Mouse (Mus musculus): ENCODE data around the gene Trmt2a. TPM values are rescaled to one million over a fixed set of nuclear protein-coding genes. Genes with fewer than 3 reads are reported as not detected.

The Trmt2a gene
- total and polyA plus RNA-seq, 3 experiments: 155 to 252 (median 196) TPM

DNA sequence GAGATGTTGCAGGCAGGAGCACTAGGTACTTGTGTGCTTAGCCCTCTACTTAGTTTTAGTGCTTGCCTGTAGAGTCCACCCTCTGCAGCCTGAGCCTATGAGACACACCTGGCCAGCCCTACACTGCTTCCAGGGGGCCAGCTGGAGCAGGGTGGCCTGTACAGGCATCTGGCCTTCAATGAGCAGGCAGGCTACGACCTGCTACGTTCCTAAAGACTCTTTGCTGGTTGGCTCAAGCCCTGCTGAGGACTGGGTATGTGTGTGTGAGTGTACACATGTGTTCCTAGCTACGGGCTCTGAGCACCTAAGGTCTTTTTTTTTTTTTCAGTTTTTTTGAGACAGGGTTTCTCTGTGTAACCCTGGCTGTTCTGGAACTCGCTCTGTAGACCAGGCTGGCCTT is 17.0 kb upstream of the Trmt2a start:
- no peak for DNase-seq (ENCODE audit: extremely low read depth)
- Histone ChIP-seq H3K27ac (ENCODE audit: insufficient read depth, low read depth) (no peak overlapping the region), H3K4me2 (ENCODE audit: insufficient read depth, low read depth, poor library complexity, severe bottlenecking) (no peak overlapping the region), H3K9me3 (replicated peaks; ENCODE audit: low read length) (no peaks in the 10 kb centered on the region), H3K79me2 (replicated peaks; ENCODE audit: control insufficient read depth, extremely low read depth, insufficient read depth, poor library complexity, severe bottlenecking) (no peaks in the 10 kb centered on the region), H3K4me1 (ENCODE audit: control insufficient read depth in 1 of 2, insufficient read depth in 2 of 2) (peaks cover 32 to 72% of the 10 kb centered on the region in 2 experiments), H3K4me3 (replicated peaks in 1 of 3; ENCODE audit: low read depth in 2 of 3, low read length in 2 of 3, poor library complexity in 1 of 3) (no peak overlapping the region), H3K36me3 (replicated peaks in 1 of 2; ENCODE audit: control insufficient read depth in 1 of 2, insufficient read depth in 1 of 2, low read length in 1 of 2) (peaks cover 26 to 49% of the 10 kb centered on the region in 2 experiments), H3K9ac (ENCODE audit: insufficient read depth, low read depth) (no peak overlapping the region), H3K27me3 (replicated peaks) (no peaks in the 10 kb centered on the region)
- in situ Hi-C loops (cut with MboI; ENCODE audit: low pct_ligation_motif_present, low pct_unique_long_range_greater_than_20kb, low sequenced_read_pairs) (no loop called here), dilution Hi-C loops (cut with MboI; ENCODE audit: extremely low pct_ligation_motif_present, extremely low pct_unique_long_range_greater_than_20kb, low sequenced_read_pairs) (no loop called here)
- TF ChIP-seq ETS1 (conservative IDR thresholded peaks at IDR 0.05; ENCODE audit: low read depth, low read length) (no peak), BHLHE40 (IDR thresholded peaks at IDR 0.05; ENCODE audit: low read depth, low read length) (no peak), PAX5 (IDR thresholded peaks at IDR 0.05; ENCODE audit: low read length) (no peak), CTCF (conservative IDR thresholded peaks at IDR 0.05 in 1 of 2, IDR thresholded peaks at IDR 0.05 in 1 of 2; ENCODE audit: low read depth in 2 of 2, low read length in 2 of 2) (no peak), RAD21 (IDR thresholded peaks at IDR 0.05; ENCODE audit: low read depth, low read length) (no peak), ZC3H11A (IDR thresholded peaks at IDR 0.05; ENCODE audit: low read depth, low read length) (no peak), MAZ (IDR thresholded peaks at IDR 0.05; ENCODE audit: low read depth, low read length) (no peak), HCFC1 (IDR thresholded peaks at IDR 0.05; ENCODE audit: low read depth, low read length) (no peak), NELFE (IDR thresholded peaks at IDR 0.05; ENCODE audit: low read depth, low read length) (no peak), SIN3A (IDR thresholded peaks at IDR 0.05; ENCODE audit: low read length) (no peak), E2F4 (IDR thresholded peaks at IDR 0.05; ENCODE audit: insufficient replicate concordance, low read depth, low read length) (no peak), MAX (IDR thresholded peaks at IDR 0.05; ENCODE audit: low read length) (no peak), USF1 (IDR thresholded peaks at IDR 0.05; ENCODE audit: low read depth, low read length) (no peak), EP300 (IDR thresholded peaks at IDR 0.05; ENCODE audit: low read length) (no peak), USF2 (conservative IDR thresholded peaks at IDR 0.05; ENCODE audit: low read depth, low read length) (no peak)

DNA sequence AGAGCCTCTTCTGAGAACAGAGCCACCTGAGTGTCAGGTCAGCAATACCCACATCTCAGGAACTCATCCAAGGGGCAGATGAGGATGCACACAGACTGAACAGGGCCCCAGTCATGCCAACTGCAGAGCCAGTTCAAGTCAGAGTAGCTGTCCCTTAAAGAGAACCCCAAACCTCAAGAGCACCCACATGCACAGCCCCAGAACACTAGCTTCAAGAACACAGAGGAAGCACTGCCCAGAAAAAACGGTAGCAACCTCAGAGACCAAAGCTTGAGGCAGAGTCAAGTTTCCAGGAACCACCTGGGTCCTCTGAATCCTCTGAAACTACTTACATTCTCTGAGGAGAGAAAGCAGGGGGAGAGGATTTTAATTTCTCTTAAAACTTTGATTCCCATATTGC is 15.0 kb upstream of the Trmt2a start:
- Histone ChIP-seq H3K4me3 (replicated peaks in 1 of 3; ENCODE audit: low read depth in 2 of 3, low read length in 2 of 3, poor library complexity in 1 of 3) (peak overlapping the region in 1 of 3 experiments; percentile 24), H3K36me3 (replicated peaks in 1 of 2; ENCODE audit: control insufficient read depth in 1 of 2, insufficient read depth in 1 of 2, low read length in 1 of 2) (peaks cover 15 to 47% of the 10 kb centered on the region in 2 experiments), H3K9me3 (replicated peaks; ENCODE audit: low read length) (no peaks in the 10 kb centered on the region), H3K4me1 (ENCODE audit: control insufficient read depth in 1 of 2, insufficient read depth in 2 of 2) (peaks cover 23 to 72% of the 10 kb centered on the region in 2 experiments), H3K9ac (ENCODE audit: insufficient read depth, low read depth) (peak overlapping the region; percentile 84; the same call in 1 of the 2 replicates), H3K27ac (ENCODE audit: insufficient read depth, low read depth) (no peak overlapping the region), H3K79me2 (replicated peaks; ENCODE audit: control insufficient read depth, extremely low read depth, insufficient read depth, poor library complexity, severe bottlenecking) (no peaks in the 10 kb centered on the region), H3K27me3 (replicated peaks) (no peaks in the 10 kb centered on the region), H3K4me2 (ENCODE audit: insufficient read depth, low read depth, poor library complexity, severe bottlenecking) (no peak overlapping the region)
- TF ChIP-seq UBTF (IDR thresholded peaks at IDR 0.05; ENCODE audit: low read depth, low read length) (no peak), MAFK (IDR thresholded peaks at IDR 0.05; ENCODE audit: insufficient replicate concordance, low read length) (no peak), CHD1 (IDR thresholded peaks at IDR 0.05; ENCODE audit: low read depth, low read length) (0 out of 2 replicates have a peak, but pooled peaks have one; percentile 27)
- dilution Hi-C loops (cut with MboI; ENCODE audit: extremely low pct_ligation_motif_present, extremely low pct_unique_long_range_greater_than_20kb, low sequenced_read_pairs): no loop called here
- in situ Hi-C loops (cut with MboI; ENCODE audit: low pct_ligation_motif_present, low pct_unique_long_range_greater_than_20kb, low sequenced_read_pairs): no loop called here
- no peak for DNase-seq (ENCODE audit: extremely low read depth)

All from CH12.LX (cell line).